Mouse (Mus musculus) neural tube, embryonic 10.5 days (tissue): ENCODE results near the gene Alms1.
"Not testable (repeated sequence)": the region's sequence is repeated elsewhere in the genome, so short reads cannot be mapped to it uniquely, and the experiment has no call there.

Source experiments
- DNase-seq: peaks from one replicate; pipeline ENCODE4 v3.0.0-alpha.2; 2017; ENCODE audit warnings: low spot score; ENCODE audit errors: extremely low spot score

The Alms1 gene

DNA sequence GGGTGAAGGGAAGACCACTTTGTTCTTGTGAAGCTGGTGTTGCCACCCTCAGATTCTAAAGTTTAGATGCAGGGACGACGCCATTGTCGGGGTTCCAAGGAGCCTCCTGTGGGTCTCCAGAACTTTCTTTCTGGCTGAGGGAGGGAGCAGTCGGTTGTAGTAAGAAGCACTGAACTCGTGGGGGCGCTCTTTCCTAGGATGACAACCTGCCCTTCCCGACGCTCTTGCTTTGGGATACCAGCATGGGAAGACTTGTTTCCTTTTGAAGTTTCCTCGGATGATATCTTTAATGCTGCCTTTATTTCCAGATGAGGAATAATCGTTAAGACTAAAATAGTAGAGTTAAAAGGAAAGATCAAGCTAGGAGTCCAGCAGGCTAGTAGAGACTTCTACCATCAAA lies 125.8 kb downstream of the Alms1 start, which contains the start of gene Nat8f7:
Nat8f7 (minus strand) TSS at position 101 of the 400 bp plus-strand sequence.
- not testable (repeated sequence) for DNase-seq
